Mouse (Mus musculus) gastrocnemius, postnatal 25 days (tissue): ENCODE data around the gene Ccna1. TPM values are rescaled to one million over a fixed set of nuclear protein-coding genes. Genes with fewer than 3 reads are reported as not detected.
A peak's percentile ranks its signal among the peaks of the same experiment; 100 is the strongest.

Source experiments
- DNase-seq: peaks from one replicate; pipeline ENCODE4 v3.0.0; 2022
- long read RNA-seq, 2 experiments: library from polyadenylated mRNA; stranded (forward); transcript quantifications; one replicate each; pipeline ENCODE4 v2.0.0; 2021
- total RNA-seq, 2 experiments: library from RNA; stranded (reverse); gene quantifications; 1 replicate in 1 of 2; 2 replicates in 1 of 2; pipeline ENCODE4 v1.2.3; 2021

Ccna1 gene
- total RNA-seq, result not detected
- long read RNA-seq, experiment 1, partial matches to known transcripts, result 0 of 1 reads
- long read RNA-seq, experiment 1, other reads (novel, unspliced or antisense), result 1 of 1 reads
- long read RNA-seq, experiment 2, result 0 reads

DNA sequence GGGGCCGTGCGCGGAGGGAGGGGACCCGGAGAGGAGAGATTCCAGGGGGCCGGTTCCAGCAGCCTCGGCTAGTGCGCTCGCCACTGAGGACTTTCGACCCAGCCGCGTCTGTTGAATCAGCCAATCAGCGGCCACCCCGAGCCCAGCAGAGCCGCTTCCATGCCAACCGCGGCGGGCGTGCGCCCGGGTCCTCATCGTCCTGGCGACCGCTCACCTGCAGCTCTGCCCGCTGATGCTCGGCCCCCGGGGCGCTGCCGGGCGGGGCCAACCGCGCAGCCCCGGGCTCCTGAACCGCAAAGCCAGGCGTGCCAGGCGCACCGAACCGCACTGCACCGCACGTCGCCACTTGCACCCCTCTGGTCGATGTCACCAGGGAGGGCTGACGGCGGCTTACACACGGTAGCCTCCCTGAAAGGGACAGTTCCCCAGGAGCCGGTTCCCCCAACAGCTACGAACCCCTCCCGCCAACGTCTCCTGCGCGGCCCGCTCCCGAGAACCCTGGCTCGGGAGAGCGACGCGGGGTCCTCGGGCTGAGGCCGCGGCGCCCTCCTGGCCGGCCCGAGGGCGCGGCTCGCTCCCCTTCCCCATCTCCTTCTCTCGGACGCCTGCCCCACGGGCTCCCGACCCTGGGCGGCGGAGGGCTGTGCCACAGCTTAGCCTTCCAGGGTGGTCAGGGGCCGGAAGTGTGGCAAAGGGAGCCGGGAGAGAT, at the start of gene Ccna1:
Ccna1 (minus strand) TSS at position 464 of the 709 bp plus-strand sequence.
- DNase-seq, result peak; percentile 41

- DNase-seq, result no peak
These were observed 45.8 kb upstream of the Ccna1 start for GRCm38 (mm10) chr3:55101092-55101491.

DNA sequence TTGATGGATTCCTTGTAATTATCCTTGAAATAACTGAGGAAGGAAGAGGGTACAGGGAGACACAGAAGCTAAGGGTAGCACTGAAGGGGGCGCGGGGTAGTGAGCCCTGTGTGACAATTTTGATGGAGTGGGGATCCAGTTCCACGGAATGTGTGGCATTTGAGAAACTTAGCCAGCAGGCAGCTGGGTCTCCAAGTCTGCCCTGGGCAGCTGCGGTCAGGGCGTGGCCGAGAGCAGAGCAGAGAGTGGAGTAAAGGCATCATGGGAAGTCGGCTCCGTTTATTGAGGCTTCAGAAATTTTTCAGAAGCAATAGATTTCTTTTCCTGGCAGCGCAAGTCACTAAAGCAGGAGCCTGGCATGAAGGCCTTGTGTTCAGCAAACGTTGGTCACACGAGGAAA, 43.7 kb upstream of the Ccna1 start:
- DNase-seq, result no peak

DNA sequence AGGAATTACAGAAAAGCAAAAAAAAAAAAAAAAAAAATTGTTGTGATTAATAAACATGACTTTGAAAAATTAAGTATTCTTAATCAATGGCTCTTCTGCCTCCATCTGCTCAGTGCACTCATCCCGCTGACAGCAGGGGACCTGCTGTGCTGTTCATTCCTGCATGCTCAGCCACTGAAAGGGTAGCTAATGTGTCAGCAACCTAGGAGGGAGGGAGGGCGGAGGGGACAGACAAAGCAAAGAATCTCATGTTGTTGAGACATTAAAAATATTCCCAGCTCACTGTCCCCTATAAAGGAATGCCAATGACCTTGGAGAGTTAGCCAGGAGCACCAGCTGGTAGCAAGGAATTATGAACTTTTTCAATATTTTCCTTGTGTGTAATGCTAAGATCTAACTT, 42.7 kb upstream of the Ccna1 start:
- no peak for DNase-seq

DNA sequence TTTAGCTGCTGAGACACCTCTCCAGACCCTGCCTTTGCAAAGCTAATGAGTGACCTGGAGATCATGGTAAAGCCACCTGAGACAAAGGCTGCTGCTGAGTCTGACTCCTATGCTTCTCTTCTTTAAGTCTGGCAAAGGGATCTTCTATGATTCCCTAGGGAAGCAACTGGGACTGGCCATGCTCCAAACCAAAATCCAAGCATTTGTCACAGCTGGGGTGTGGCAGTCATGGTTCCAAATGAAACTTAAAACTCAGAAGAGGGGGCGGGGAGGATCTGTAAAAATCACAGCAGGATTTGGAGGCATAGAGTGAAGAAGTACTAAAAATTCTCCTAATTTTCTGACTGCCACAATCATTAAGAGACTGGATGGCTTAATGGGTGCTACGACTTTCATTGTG, 41.9 kb upstream of the Ccna1 start:
- peak; percentile 32 for DNase-seq

- DNase-seq, result no peak
These were observed 41.3 kb upstream of the Ccna1 start for GRCm38 (mm10) chr3:55096655-55097005.

DNA sequence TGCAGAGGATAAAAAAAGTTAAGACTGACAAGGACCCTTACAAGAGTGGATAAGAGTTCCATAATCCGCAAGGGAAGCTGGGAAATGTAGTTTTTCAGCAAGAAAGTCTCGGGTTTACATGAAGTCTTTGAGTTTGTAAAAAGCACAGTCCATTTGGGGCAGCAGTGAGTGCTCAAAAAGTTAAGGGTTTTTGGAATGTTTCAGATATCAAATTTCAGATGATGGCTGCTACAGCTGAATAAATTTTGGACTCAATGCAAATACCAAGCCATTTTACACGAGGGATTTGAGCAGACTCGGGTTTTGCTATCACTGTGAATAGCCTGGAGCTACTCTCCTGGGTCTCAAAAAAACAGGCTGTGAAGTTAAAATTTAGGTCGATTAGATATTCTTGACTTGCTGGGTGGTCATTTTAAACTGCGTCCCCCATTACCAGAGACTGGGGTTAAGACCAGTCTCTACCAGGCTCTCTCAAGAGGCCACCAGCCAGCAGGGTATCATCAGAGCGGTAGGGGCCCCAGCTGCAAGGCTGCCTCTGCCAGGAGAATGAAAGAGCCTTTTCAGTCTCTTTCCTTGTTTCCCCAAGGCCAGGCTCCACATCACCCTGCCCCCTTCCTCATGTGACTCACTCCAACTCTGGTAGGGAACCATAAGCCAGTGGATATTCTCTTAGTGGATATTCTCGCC, 40.8 kb upstream of the Ccna1 start:
- DNase-seq, result peak; percentile 44

GRCm38 (mm10) chr3:55093161-55093560, 37.9 kb upstream of the Ccna1 start:
- no peak for DNase-seq

- no peak for DNase-seq
These were observed 34.0 kb upstream of the Ccna1 start for GRCm38 (mm10) chr3:55089291-55089690.

DNA sequence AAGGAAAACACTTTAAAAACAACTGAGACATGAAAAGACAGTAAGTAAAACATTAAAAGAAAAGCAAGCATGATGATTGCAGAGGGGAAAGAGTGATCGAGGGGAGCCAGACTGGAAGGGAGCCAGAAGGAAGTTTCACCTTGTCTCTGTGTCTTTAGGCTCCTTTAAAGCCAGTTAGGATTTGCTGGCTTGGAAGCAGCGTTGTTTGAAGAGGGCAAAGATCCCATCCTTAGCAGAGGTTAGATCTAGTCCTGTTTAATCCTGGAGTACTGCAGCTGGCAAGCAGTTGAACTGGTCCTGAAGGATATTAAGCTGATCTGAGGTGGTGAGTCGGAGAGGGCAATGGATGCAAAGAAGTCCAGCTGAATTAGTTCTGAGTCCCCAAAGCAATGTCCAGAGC, 33.5 kb upstream of the Ccna1 start:
- DNase-seq, result no peak

DNA sequence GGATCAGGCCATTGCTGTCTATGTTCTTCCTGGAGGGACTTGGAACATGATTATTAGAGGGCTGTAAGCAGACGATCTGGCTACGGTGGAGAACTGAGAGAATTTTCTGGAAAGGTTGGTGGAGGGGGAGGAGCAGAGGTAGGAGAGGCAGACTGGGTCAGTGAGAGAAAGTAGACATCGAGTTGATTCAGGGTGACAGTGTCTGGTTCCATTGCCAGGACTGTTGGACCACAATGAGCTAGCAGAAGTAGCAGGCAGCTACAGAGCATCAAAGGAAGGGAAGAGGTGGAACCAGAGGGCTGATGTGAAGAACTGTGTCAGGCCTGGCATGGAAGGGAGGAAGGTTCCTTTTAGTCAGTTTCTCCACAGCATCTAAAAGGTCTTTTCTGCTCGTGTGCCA, 33.1 kb upstream of the Ccna1 start:
- DNase-seq, result no peak

DNA sequence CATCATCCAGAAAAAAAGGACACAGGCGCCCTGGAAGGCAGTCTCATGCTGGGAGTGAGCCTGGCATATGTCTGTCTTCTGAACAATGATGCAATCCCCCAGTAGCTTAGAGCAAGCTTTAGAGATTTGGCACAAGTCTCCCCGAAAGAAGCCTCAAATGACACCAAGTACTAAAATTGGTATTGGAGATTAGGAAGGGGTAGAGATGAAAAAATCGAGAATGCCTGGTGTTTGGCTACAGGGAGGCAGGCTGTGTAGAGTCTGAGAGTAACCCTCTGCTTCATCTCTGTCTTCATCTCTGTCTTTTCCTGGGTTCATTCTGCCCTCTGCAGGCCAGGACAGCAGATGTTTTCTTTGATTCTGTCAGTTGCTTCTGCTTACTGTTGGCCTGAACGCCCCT, 32.1 kb upstream of the Ccna1 start:
- DNase-seq, result no peak

DNA sequence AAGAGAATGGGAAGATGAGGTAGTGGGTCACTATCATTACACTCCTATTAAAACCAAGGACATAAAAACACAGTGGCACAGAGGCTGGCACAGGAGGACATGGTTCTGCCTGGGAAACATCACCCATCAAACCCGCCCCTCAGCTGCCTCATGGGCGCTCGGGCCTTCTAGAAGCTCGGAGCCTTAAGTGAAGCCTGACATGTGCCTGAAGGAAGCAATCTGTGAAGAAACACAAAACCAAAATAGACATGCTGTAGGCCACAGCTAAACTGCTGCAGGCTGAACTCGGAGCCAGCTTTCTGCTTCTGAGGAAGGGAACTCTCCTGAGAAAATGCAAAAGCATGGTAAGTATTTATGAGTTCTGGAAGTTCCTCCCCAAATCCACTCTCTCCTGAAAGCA, 31.6 kb upstream of the Ccna1 start:
- no peak for DNase-seq

GRCm38 (mm10) chr3:55085716-55086115, 30.4 kb upstream of the Ccna1 start:
- no peak for DNase-seq

DNA sequence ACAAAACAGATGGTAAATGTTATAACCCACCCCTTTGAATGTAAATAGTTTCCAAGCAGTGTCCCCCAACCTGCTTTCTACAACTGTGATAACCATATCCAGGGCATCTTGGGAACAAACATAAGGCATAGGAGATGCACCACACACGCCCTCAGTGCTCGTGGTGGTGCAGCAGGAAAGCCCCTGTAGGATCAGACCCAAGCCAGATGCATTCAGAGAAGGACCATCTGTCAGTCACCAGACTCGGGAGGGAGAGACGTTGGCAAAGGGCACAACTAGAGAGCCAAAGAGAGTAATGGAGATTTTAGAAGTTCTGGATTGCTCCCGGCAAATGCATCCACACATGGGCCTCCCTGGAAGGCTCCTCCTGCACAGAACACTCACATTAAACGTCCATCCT, 29.5 kb upstream of the Ccna1 start:
- no peak for DNase-seq

- DNase-seq, result peak; percentile 50
These were observed 24.8 kb upstream of the Ccna1 start for GRCm38 (mm10) chr3:55080055-55080454.

DNA sequence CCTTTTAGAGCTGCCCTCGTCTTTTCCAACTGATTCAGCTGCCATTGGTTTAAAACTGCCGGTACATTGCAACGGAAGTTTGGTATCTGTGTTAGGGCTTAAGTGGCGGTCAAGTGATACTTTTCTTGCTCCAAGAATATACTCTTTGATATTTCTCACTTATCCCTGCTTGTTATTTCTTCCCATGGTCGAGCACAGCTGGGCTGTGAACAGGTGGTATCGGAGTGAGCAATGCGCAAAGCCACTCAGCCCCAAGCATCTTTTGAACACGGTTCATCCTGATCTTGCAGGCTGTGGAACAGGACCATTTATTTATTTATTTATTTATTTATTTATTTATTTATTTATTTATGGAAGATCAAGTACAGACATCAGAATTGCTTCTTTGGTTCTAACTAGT, 24.3 kb upstream of the Ccna1 start:
- no peak for DNase-seq

DNA sequence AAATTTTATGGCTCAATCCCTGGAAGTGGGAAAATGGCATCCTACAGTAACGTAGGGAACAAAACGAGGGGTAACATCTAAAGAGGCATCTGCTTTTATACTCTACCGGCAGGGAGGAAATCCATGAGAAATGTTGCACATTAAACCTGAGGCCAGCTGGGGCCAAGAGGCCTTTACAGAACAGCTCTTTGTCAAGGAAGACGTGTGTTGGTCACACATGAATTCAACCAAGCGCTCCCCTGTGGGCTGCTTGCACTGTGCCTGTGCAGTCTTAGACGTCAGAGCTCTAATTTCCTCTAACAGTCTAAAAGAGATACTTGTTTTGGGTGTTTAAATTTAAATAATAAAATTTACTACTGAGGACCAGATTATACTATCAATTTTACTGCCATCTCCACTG, 22.9 kb upstream of the Ccna1 start:
- no peak for DNase-seq

DNA sequence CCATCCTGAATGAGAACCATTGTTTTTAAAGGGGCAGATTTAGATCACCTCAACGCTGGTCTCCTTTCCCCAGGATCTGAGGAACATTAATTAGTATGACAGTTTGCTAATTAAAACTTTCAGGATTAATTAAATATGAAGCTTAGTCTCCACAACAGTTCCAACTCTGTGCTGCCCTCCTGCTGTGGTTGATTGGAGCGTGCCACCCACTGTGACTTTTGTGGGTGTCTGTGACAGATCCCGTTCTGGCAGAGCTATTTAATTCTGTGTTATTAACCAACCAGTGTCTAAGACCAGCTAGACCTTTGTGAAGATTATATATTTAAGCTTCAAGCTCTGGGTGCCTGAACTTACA, 20.0 kb upstream of the Ccna1 start:
- DNase-seq, result no peak

- DNase-seq, result no peak
These were observed 19.4 kb upstream of the Ccna1 start for GRCm38 (mm10) chr3:55074576-55075293.

DNA sequence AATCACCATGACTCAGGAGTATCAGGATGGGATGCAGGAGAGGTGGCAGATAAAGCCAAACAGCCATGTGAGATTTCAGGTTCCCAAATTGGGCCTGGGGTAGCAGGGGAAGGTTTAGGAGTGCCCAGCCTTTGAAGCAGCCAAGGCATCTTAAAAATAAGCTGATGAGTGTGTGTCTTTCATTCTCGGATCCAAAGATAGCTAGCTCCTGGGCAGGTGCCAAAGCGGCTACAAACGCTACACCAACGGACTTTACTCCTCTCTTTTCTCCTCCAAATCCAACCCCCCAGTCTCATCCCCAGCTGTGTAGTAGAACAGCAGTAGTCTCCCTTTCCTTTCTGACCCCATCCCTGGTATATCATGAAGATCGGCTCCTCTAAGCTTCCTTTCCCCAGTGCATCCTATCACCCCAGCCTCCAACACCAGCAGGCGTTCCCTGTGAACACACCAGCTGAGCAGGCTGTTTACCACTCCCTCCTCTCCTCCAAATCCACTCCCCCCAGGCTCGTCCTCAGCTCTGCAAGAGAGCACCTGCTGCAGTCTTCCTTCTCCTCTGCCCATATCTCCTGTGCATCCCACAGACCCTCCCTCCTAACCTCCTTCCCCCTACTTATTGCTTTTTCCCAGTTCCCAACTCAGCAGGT, 12.6 kb upstream of the Ccna1 start:
- no peak for DNase-seq

GRCm38 (mm10) chr3:55066666-55067023, 11.3 kb upstream of the Ccna1 start:
- DNase-seq, result no peak
